Mouse (Mus musculus) left cerebral cortex, postnatal 25 days (tissue): ENCODE data around the gene Nck1. TPM values are rescaled to one million over a fixed set of nuclear protein-coding genes. Genes with fewer than 3 reads are reported as not detected.
A peak's percentile ranks its signal among the peaks of the same experiment; 100 is the strongest.

Experiments used
- DNase-seq, 2 experiments: peaks; one replicate each; pipeline ENCODE4 v3.0.0; 2022; ENCODE audit warnings: low spot score in 2 of 2, mixed read lengths in 1 of 2
- intact Hi-C: fragments of 180-260 bp; cut with DNase I; formaldehyde crosslinking; loops from one replicate; pipeline ENCODE4 v1.15.1; 2025
- total RNA-seq, 2 experiments: library from RNA; stranded (reverse); gene quantifications; 2 replicates each; pipeline ENCODE4 v1.2.3; 2021

Gene Nck1
- 10 to 100 TPM; 37.8 to 38.0 TPM for total RNA-seq

GRCm38 (mm10) chr9:100545715-100546593 is at the start of gene Nck1:
Gene Nck1 (minus strand): TSS chr9:100546134.
- intact Hi-C loops: loop anchor here (1.0 to 5.0 kb wide), 2 partner anchors 89 to 96 kb away; no protein-coding TSS in a partner anchor
- peak; percentile 99 to 100 for DNase-seq

- DNase-seq: no peak
These were observed 44.5 kb upstream of the Nck1 start for GRCm38 (mm10) chr9:100590462-100590861.

DNA sequence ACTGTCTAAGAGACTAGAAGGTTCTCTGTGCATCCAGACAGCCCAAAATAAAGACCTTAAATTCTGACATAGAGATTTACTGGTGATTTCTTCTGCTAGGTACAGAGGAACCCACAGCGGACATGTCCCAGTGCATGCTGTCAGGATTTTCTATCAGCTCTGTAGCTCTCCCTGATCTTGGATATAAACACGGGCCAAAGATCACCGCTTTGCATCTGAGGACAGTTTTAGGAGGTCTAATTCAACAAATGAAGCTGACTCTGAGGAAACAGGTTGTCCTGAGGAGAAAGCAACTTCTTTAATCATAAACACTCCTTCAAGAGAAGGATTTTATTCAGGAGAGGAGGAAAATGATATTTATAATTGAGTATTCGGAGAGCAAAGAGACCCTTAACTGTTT is 38.1 kb upstream of the Nck1 start:
- intact Hi-C loops: no loop called here

More at GRCm38 (mm10) chr9:100590462-100590861, 44.5 kb upstream of the Nck1 start:
- intact Hi-C loops: no loop called here

DNA sequence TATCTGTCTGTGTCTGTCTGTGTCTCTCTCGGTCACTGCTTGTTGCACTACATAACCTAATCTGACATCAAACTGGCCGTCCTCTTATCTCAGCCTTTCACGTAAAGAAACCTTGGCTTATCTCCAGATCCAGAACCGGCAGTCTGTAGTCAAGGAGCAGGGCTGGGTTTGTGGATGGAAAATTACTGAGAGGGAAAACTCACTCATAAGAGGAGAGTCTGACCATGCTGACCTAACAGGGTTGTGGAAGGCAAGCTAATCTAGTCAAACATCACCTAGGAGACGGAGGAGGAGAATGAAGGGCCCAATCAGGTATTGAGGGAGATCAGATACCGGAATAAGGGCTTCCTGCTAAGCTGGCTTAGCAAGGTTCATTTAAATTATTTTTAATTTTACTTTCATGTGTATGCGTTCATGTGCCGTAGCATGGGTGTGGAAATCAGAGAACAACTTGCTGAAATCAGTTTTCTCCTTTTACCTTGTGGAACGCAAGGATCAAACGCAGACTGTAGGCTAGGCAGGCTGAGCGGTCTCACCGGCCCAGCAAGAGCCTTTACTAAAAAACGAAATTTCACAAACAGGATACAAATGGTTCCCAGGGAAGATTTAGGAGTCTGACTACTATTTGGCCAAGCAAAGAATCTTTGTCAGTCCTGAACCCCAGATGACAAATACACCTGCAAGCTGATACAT is 37.1 kb upstream of the Nck1 start:
- no peak for DNase-seq
- intact Hi-C loops: no loop called here

More for the DNA sequence above, 38.1 kb upstream of the Nck1 start:
- DNase-seq: no peak

GRCm38 (mm10) chr9:100581543-100582492 is 35.9 kb upstream of the Nck1 start:
- DNase-seq: no peak
- intact Hi-C loops: no loop called here

DNA sequence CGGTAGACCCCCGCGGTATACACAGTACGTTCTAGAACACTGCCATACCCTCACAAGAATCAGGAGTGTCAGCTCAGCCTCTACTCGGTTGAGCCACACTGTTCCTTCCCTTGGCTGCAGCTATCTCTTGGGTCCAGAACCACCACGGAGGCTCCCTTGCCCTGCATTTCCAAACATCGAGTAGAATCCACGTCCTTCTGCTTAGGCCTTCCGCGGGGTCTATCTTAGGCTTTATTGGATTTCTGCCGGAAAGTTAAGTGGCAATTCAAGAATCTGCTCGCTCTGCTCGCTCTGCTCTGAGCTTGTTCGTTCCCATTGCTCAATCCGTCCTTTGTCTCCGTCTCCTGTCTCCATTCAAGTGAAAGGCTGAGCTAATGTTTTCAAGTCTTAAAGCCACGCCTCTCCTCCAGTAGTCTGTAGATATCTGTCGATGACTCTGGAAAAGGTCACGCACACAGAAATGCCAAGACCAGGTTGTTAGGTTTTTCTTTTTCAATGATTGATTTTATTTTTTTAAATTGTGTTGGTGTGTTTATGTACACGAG is 34.3 kb upstream of the Nck1 start:
- DNase-seq: no peak
- intact Hi-C loops: no loop called here

GRCm38 (mm10) chr9:100573942-100574341 is 28.0 kb upstream of the Nck1 start:
- intact Hi-C loops: no loop called here
- no peak for DNase-seq

GRCm38 (mm10) chr9:100573300-100573699 is 27.4 kb upstream of the Nck1 start:
- intact Hi-C loops: no loop called here
- peak in 1 of 2 experiments; percentile 17 for DNase-seq

DNA sequence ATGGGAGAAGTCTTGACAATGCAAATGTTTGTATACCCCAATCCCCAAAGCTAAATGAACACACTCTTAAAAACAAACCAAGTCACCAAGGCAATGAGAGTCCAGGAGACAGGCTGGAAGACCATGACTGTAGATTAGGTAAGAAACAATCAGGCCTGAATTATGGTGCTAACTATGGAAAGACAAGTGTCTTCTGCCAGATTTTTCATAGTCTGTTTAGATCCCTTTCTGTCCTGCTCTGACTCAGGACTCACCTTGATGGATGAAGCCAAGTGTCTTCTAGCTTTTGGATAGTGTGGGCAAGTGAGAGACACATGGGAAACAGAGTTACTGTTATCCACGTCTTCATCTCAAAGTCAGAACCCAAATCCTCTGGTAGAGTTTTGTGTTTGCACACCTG is 25.6 kb upstream of the Nck1 start:
- no peak for DNase-seq
- intact Hi-C loops: loop anchor here (2.0 kb wide), 1 partner anchor 71 kb away; no protein-coding TSS in a partner anchor

DNA sequence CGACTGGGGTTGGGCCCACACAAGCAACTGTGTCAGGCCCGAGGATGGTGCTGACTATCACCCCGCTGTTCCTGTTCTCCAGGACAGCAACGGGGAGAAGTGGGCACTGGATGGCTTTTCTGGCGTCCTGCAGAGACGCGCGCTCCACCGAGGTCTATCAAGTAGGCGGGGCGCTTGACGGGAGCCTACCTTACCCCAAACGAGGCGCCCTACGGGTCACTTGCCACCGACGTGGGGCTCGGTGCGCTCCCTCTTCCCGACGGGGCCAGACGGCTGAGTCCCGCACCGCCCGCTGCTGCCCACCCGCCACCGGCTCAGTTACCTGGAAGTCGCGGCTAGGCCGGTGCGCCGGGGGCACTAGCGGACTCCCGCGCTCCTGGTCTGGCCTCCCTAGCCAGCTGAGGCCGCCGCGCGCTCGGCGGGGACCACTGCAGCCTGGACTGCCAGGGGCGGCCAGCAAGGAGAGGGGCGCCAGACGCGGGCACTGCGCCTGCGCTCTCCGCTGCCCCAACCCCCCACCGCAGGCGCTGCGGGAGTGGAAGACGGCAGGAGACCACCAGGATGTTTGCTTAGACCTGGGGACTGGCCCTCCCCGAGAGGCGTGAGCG is 24.8 kb upstream of the Nck1 start, which contains the start of gene Slc35g2:
Slc35g2 (minus strand) TSS at position 465 of the 608 bp plus-strand sequence.
- peak; percentile 28 to 37 for DNase-seq
- intact Hi-C loops: loop anchor here (2.0 kb wide), 1 partner anchor 72 kb away; no protein-coding TSS in a partner anchor

- intact Hi-C loops: loop anchor here (2.0 kb wide), 1 partner anchor 73 kb away; no protein-coding TSS in a partner anchor
- peak; percentile 30 to 64 for DNase-seq
These were observed 24.1 kb upstream of the Nck1 start for GRCm38 (mm10) chr9:100569798-100570625.

DNA sequence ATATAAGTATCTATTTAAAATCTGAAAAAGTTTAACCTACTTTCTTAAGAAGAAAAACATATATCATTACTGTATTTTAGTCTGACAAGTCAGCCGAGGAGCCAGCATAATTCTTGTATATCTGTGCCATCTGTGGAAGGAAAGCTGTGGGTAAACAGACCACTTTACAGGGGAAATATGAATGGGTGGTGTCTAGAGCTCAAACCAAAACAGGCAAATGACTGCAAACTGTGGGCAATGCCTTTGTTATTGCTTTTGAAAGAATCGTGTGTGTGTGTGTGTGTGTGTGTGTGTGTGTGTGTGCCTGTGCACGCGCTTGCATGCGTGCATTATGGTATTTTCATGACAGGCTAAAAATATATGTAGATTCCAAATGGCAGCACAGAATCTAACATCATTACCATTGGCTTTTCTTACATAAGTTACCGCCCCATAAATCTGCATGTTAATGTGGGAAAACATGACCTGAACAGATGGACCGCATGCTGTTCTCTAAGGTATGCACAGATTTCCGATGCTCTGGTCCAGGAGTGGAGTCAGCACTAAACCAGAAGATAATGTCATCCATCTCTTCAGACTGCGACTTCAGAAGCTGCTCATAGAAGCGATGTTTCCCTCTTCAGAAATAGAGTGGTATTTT is 14.4 kb upstream of the Nck1 start:
- DNase-seq: peak; percentile 11 to 79
- intact Hi-C loops: loop anchor here (1.0 kb wide), 1 partner anchor 83 kb away; no protein-coding TSS in a partner anchor

GRCm38 (mm10) chr9:100558991-100559390 is 13.1 kb upstream of the Nck1 start:
- intact Hi-C loops: no loop called here
- DNase-seq: no peak

DNA sequence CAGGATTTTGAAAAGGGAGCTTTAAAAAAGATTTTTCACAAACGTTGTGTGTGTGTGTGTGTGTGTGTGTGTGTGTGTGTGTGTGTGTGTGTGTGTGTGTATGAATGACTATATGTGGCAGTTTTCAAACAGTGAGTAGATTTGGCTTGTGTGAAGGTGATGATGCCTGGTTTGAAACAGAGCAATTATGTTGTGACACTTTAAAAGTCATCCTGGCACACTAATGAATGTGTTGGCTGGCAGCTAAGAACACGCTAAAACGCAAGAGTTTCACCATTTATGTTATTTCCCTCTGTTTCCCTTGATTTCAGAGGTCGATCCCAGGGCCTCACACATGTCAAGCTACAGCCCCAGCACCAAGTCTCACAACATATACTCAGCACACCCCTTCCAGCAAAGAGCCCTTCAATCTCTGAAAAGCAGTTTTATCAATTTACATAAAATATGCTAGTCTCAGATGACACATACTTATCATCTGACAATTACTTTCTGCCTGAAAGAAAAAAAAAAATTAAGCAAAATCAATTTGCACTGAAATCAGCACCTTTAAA is 12.2 kb upstream of the Nck1 start:
- DNase-seq: no peak
- intact Hi-C loops: no loop called here

GRCm38 (mm10) chr9:100555686-100556085 is 9.8 kb upstream of the Nck1 start:
- no peak for DNase-seq
- intact Hi-C loops: no loop called here

- DNase-seq: no peak
- intact Hi-C loops: loop anchor here (5.0 kb wide), 1 partner anchor 91 kb away; no protein-coding TSS in a partner anchor
These were observed 2.4 kb upstream of the Nck1 start for GRCm38 (mm10) chr9:100548313-100548712.

- intact Hi-C loops: loop anchor here (1.0 to 5.0 kb wide), 2 partner anchors 89 to 96 kb away; no protein-coding TSS in a partner anchor
- no peak for DNase-seq
These were observed 618 bp upstream of the Nck1 start for GRCm38 (mm10) chr9:100546594-100546910.
